Mouse (Mus musculus): ENCODE data around the gene Zfp13.

Zfp13 gene

DNA sequence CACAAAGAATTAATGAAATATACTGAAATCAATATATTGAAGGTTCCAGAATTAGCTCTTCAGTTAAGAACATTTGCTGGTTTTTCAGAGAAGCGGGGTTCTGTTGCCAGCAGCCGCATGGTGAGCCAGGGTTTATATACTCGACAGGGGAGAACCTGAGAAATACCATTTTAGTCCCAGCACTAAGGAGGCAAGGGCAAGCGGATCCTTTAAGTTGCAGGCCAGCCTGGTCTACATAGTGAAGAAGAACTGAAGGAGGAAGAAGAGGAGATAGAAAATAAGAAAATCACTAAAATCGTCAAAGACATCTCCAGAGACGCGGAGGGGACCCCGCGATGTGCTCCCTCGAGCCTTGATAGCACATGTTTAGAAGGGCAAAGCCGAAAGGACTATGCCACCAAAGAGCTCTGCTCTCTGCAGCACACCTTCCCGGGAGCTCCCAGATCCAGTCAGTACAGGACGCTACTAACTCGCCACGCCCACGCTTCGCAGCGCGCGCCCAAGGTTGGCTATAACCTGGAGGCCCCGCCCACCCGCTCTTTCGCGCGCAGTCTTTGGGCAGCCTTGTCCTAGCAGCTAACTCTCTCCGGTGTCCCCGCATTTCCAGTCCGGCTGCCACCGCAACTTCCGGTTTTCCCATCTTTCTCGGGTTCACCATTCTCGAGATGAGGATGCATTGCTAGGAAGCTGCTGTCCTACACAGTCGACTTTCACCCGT, 6.9 kb downstream of the Zfp13 start:
- DNase-seq (ENCODE audit: low spot score): peak; percentile 79

GRCm38 (mm10) chr17:23587253-23587652, 12.0 kb downstream of the Zfp13 start:
- no peak for DNase-seq (ENCODE audit: low spot score)

DNA sequence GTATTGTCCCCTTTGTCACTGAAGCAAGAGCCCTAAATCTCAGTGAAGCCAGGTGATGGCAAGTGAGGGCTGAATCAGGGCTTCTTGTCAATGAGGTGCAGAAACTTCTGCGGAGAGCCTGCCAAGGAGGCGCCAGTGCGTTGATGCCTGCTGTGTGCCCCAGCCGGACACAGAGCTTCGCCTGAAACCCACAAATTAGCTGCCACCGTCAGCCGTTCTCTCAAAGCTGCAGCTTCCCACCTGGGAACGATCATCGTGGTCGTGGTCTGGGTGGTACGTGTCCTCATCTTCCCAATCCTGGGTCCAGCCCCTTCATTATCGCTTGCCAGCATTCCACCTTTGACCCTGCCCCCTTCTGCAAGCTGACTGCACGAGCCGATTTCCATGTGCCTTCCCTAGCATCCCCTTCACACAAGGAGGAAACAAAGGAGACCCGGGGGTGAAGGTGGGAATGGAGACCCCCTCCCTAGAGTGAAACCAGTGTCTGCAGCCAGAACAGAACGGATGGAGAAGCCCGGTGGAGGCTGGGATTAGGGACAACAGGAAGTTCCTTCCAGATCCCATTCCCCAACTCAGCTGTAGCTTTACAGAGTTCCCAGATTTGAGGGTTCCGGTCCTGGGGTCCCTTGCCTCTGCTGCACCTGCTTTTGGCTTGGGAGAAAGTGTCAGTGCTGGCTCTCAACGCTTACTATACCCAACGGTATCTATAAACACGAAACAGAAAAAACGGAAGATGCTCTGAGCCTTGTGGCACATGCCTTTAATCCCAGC, 13.4 kb downstream of the Zfp13 start:
- DNase-seq (ENCODE audit: low spot score): no peak

DNA sequence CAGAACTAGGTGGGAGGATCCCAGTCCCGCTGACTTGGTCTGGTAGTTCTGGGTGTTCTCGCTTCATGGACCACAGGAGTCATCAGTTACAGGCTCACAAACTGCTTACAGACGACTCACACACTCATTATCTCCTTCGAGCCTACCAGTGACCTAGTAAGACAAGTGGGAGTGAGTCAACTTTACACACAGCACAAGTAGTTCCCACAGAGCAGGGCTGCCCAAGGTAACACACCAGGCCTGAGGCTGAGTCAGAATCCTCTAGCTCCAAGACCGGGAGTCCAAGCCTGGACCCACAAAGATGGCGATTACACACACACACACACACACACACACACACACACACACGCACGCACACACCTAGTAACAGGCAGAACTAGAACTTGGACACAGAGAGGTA, 14.5 kb downstream of the Zfp13 start:
- DNase-seq (ENCODE audit: low spot score): no peak

DNA sequence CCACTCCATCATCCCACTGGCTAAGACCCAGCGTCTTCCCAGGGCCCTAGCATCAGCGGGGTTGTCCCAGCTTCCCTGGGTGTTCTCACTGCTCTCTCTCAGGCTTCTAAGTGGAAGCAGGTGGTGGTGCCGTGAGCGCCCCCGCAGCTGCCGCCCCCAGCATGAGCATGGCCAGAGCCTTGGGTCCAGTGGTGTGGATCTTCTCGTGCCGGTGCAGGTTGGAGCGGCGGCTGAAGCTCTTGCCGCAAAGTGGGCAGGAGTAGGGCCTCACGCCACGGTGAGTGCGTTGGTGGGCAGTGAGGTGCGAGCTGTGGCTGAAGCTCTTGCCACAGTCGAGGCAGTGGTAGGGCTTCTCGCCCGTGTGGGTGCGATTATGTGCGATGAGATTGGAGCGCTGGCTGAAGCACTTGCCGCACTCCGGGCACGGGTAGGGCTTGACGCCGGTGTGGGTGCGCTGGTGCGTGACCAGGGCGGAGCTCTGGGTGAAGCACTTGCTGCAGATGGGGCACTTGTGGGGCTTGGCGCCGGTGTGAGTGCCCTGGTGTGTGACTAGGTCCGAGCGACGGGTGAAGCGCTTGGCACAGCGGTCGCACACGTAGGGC, 23.2 kb downstream of the Zfp13 start:
- DNase-seq (ENCODE audit: low spot score): no peak

GRCm38 (mm10) chr17:23574130-23574529, 25.2 kb downstream of the Zfp13 start:
- no peak for DNase-seq (ENCODE audit: low spot score)

- DNase-seq (ENCODE audit: low spot score): peak; percentile 20
Measured at GRCm38 (mm10) chr17:23572059-23572458, 27.2 kb downstream of the Zfp13 start.

- DNase-seq (ENCODE audit: low spot score): no peak
Measured at GRCm38 (mm10) chr17:23571084-23571483, 28.2 kb downstream of the Zfp13 start.

DNA sequence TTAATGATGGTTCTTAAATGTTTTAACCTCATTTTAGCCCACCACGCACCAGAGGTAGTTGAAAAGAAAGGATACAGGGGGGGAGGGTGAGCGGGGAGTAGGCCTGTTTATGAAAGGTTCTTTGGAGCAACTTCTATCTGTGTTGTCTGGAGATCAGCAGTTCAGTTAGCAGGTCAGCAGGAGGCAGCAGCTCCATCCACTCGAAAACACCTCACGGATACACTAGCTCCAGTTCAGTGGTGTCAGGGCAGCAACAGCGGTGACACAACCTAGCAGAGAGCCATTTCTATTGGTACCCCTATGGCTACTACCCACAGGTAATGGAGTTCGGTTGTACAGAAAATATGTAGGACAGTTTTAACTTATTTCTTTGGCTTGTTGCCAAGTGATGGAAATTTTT, 29.3 kb downstream of the Zfp13 start:
- peak; percentile 75 for DNase-seq (ENCODE audit: low spot score)

GRCm38 (mm10) chr17:23568370-23568769, 30.9 kb downstream of the Zfp13 start:
- DNase-seq (ENCODE audit: low spot score): no peak

GRCm38 (mm10) chr17:23566787-23567186, 32.5 kb downstream of the Zfp13 start:
- DNase-seq (ENCODE audit: low spot score): peak; percentile 44

GRCm38 (mm10) chr17:23564368-23564715, 34.9 kb downstream of the Zfp13 start:
- no peak for DNase-seq (ENCODE audit: low spot score)

- peak; percentile 97 for DNase-seq (ENCODE audit: low spot score)
Measured at GRCm38 (mm10) chr17:23563595-23564367, 35.5 kb downstream of the Zfp13 start, which contains the start of gene Zfp213. TSS of gene Zfp213 (minus strand) at chr17:23564238.

DNA sequence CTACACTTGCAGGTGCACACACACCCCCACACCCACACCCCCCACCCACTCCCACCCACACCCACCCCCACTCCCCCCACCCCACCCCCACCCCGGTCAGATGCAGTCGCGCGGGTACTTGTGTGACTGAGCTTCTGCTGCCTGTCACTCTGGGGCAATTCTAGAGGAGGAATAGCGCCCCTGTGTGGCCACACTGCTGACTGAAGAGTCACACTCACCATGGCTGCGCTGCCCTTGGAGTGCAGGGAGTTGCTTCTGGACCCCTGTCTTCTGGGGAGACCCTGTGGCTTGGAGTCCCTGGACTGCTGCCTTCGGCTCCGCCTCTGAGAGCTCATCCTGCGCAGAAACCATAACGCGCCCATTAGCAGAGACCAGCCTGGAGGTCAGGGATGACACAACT, 39.5 kb downstream of the Zfp13 start:
- DNase-seq (ENCODE audit: low spot score): peak; percentile 52

DNA sequence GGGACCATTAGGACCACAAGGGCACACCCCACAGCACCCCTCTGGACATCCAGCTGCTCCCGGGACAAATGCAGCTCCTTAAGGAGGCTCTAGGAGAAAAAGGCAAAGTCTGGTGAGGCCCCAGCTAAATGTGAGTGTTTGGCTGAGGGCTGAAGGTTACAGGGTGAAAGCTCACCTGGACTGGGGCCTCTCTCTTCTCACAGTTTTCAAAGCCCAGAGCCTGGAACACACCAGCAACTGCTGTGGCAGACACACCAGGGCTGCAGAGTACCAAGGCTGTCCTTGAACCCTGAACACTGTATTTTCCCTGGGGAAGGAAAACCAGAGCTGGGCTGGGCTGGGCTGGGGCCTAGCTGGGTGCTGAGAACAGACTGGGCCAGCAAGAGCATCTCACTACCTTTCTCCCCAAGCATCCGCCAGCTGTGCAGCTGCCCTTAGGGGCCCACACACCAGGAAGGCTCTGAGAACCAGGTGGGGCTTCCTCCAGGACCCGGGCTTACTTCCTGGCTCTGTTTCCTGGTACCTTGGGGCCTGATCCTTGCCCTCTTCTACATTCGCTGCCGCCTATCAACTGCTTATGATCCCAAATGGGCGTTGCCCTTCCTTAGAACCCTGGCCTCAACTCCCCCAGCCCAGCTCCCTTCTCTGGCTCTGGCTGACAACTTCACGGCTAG, 43.9 kb downstream of the Zfp13 start:
- DNase-seq (ENCODE audit: low spot score): no peak

GRCm38 (mm10) chr17:23554321-23554720, 45.0 kb downstream of the Zfp13 start:
- no peak for DNase-seq (ENCODE audit: low spot score)

GRCm38 (mm10) chr17:23553634-23554120, 45.6 kb downstream of the Zfp13 start:
- DNase-seq (ENCODE audit: low spot score): no peak

DNA sequence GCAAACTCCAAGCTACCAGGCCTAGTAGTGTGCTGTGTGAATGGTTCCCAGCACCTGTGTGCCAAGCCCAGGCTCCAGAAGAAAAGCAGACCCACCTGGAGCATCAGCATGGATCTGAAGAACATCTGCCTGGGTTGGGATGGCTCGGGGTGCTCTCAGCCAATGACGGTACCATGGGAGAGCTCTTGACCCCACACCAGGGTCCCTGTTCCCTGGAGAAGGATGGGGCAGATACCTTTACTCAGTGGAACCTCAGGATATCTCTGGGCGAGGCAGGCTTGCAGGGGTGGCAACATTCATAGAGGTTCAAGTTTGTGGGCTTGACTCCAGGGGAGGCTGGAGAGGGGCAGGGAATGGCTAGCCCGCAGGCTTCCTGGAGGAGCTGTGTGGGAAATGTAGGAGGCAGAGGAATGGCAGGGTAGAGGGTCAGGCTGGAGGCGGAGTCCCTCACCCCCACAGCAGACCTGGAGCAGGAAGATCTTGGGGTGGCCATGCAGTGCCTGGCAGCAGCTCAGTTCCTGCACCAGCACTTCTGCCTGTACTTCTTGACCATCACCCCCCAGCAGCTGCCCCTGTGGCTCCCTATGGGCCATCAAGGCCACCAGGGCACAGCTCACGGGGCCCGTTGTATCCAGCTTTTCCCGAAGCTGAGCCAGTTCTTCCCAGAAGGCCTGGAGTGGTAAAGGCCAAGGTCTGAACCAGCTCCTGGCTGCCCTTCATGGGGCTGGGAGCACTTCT, 46.2 kb downstream of the Zfp13 start:
- no peak for DNase-seq (ENCODE audit: low spot score)

GRCm38 (mm10) chr17:23551963-23552362, 47.3 kb downstream of the Zfp13 start:
- no peak for DNase-seq (ENCODE audit: low spot score)

DNA sequence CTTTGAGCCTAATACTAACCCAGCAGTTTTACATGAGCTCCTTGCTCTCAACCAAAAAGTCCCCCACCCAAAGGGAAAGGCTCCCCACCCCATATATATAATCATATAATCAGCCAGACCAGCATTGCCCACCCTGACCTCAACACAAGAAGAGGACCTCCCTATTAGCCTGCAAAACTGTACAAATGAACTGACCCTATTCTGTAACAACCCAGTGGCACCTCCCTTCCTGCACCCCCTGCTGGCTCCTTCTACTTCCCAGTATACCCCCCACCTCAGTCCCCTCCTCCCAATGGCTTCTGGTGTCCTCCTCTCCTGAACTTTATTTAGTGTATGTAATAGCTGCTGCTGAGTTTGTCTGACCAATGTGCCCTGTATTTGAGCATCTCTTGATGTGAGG, 47.9 kb downstream of the Zfp13 start:
- no peak for DNase-seq (ENCODE audit: low spot score)

DNA sequence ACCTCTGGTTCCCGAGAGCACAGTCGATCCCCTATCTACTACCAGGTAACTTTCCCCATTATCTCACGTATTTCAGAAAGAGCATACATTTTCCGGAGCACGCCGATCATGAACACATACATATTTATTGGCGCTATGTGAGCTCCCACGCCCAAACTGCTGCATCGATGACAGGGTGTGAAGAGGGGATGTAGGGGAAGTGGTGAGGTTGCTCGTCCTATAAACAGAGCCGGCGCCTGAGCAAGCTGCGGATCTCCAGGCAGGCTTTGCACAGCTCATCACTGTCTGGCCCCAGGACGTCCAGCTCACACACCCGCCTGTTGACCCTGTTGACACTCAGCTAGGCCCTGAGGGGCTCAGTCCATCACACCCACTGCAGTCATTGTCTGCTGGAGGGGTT, 48.4 kb downstream of the Zfp13 start:
- peak; percentile 49 for DNase-seq (ENCODE audit: low spot score)
